Mouse (Mus musculus) olfactory bulb, adult 2 months (tissue): ENCODE measurements around the gene Zar1l.

Experiments used
- CTCF ChIP-seq: fragments of 200-500 bp; IDR thresholded peaks from 2 replicates; pipeline ENCODE4 v1.5.1; 2012; ENCODE audit warnings: low read depth, mild to moderate bottlenecking, low read length, moderate library complexity; ENCODE audit not compliant: insufficient read depth
- POLR2A ChIP-seq: fragments of 200-500 bp; IDR thresholded peaks from 2 replicates; pipeline ENCODE4 v1.6.1; 2012; ENCODE audit warnings: mild to moderate bottlenecking, low read depth, low read length, moderate library complexity; ENCODE audit not compliant: insufficient read depth

DNA sequence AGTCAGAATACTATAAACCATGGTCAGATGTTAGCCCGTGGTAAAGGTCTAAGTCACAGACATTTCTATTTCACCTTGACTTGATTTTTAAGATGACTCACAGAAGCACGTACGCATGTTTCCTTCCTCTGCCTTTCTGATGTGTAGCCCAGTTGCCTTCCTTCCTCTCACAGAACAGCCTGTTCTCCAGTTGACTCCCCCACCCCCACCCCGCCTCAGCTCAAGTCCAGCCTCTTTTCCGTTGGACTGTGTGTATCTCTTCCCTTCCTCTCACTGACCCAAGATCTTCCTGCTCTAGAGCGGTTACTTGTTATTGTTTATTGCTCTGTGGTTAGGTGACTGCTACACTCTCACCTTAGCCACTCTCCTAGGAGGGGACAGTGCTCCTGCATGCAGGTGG lies 49.5 kb downstream of the Zar1l start:
- TF ChIP-seq CTCF (no peak), POLR2A (no peak)
